Mouse (Mus musculus): Measurements from ENCODE around the gene Srcap. TPM values are rescaled to one million over a fixed set of nuclear protein-coding genes. Genes with fewer than 3 reads are reported as not detected.
"Not testable (repeated sequence)": the region's sequence is repeated elsewhere in the genome, so short reads cannot be mapped to it uniquely, and the experiment has no call there.

The Srcap gene
- 18.4 and 18.6 TPM in 2 replicates for polyA plus RNA-seq (2015; fragmentation: Nextera tagmentation; extraction: Ambion mirVana)

DNA sequence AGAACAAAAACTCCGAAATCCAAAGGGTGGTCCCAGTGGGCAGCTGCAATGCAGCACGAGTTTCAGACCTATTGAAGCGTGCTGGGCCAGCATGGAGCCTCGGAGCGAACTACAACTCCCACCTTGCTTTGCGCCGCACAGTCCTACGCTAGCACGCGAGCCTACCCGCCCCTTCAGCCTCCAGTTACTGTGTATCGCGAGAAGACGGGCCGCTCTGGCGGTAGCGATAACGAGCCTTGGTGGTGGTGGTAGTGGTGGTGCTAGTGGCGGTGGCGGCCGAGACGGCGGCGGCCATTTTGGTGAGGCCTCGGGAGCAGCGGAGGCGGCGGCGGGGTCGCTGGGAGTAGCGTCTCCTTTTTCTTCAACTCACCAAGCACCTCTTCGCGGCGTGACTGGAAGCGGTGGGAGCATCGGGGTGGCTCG is at the start of gene Srcap:
Gene Srcap, plus strand, starts transcription at position 176 of the 423 bp plus-strand sequence.
- H3K4me2 ChIP-seq (ENCODE audit: low read depth, low read length): peak within 1 kb of the TSS; percentile 60
- peak within 1 kb of the TSS; percentile 80 for H3K4me3 ChIP-seq (ENCODE audit: low read length)
- H3K9ac ChIP-seq (ENCODE audit: low read depth, low read length): peak within 1 kb of the TSS; percentile 89
- H3K9me3 ChIP-seq (ENCODE audit: control insufficient read depth, low read length): no peaks in the 10 kb centered on the region
- peak within 1 kb of the TSS; percentile 98 for H3K27ac ChIP-seq (ENCODE audit: low read length)
- H3K36me3 ChIP-seq (ENCODE audit: control insufficient read depth, insufficient read depth, low read length): peaks cover 6% of the 10 kb centered on the region; the same call in 1 of the 2 replicates
- peak; percentile 95 for ATAC-seq
- no peaks in the 10 kb centered on the region for H3K27me3 ChIP-seq (replicated peaks; ENCODE audit: control insufficient read depth, insufficient read depth, low read length)
- WGBS: under 1% methylated on average over 37 of the region's 37 CpGs
- H3K4me1 ChIP-seq (ENCODE audit: control insufficient read depth, insufficient read depth, low read length): peaks cover 9% of the 10 kb centered on the region

DNA sequence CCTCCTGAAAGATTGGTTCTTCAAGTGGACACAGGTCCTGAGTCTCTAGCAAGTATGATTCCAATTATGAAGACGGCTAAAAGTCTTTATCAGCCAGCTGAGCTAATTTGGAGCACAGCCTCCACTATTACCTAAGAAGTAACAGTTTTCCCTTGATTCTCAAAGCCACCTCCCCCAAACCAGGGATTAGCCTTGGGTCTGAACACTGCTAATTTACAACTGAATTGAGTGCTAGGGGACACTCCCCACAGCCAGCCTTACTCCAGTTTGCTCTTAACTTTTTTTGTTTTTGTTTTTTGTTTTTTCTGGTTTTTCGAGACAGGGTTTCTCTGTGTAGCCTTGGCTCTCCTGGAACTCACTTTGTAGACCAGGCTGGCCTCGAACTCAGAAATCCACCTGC is 46.6 kb upstream of the Srcap start:
- Histone ChIP-seq H3K36me3 (ENCODE audit: control insufficient read depth, insufficient read depth, low read length) (0 out of 2 replicates have a peak, but pooled peaks cover 7% of the 10 kb centered on the region), H3K4me1 (ENCODE audit: control insufficient read depth, insufficient read depth, low read length) (0 out of 2 replicates have a peak, but pooled peaks cover 2% of the 10 kb centered on the region), H3K4me3 (ENCODE audit: low read length) (no peak overlapping the region), H3K4me2 (ENCODE audit: low read depth, low read length) (no peak overlapping the region), H3K9ac (ENCODE audit: low read depth, low read length) (no peak overlapping the region), H3K9me3 (ENCODE audit: control insufficient read depth, low read length) (peaks cover 3% of the 10 kb centered on the region; the same call in 1 of the 2 replicates), H3K27me3 (replicated peaks; ENCODE audit: control insufficient read depth, insufficient read depth, low read length) (no peaks in the 10 kb centered on the region), H3K27ac (ENCODE audit: low read length) (no peak overlapping the region)
- no peak for ATAC-seq
- WGBS: 98% methylated on average over 3 of the region's 3 CpGs

DNA sequence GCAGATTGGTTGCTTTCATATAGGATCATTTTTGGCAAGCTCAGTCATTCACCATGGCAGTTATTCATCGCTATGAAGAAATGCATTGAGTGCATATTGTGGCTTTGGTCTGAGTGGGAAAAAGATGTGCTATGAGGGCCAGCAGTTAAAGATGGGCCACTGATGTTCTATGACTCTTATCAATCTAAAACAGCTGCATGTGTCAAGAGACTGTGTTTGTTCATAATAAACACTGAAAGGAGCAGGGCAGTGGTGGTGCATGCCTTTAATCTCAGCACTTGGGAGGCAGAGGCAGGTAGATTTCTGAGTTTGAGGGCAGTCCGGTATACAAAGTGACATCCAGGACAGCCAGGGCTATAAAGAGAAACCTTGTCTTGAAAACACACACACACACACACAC is 46.1 kb upstream of the Srcap start:
- ATAC-seq; H3K4me1 ChIP-seq (ENCODE audit: control insufficient read depth, insufficient read depth, low read length); H3K4me3 ChIP-seq (ENCODE audit: low read length); H3K27me3 ChIP-seq (replicated peaks; ENCODE audit: control insufficient read depth, insufficient read depth, low read length); H3K4me2 ChIP-seq (ENCODE audit: low read depth, low read length); H3K9ac ChIP-seq (ENCODE audit: low read depth, low read length); H3K36me3 ChIP-seq (ENCODE audit: control insufficient read depth, insufficient read depth, low read length); H3K9me3 ChIP-seq (ENCODE audit: control insufficient read depth, low read length); H3K27ac ChIP-seq (ENCODE audit: low read length): not testable (repeated sequence)
- 98% methylated on average over 2 of the region's 2 CpGs for WGBS

DNA sequence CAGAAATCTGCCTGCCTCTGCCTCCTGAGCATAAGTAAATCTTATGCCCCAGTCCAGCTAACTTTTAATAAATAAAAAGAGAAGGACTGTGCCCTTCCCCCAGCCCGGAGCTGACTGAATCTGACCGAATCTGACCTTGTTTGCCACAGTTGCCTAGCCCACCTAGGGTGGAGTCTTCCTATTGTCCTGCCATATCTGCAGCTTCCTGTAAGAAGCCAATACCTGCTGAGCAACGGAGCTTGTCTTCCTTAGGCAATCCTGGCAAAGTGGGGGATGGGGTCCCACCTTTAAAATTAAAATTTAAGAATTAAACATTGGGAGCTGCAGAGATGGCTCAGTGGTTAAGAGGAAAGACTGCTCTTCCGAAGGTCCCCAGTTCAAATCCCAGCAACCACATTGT is 45.2 kb upstream of the Srcap start:
- Histone ChIP-seq H3K4me1 (ENCODE audit: control insufficient read depth, insufficient read depth, low read length) (0 out of 2 replicates have a peak, but pooled peaks cover 2% of the 10 kb centered on the region), H3K27me3 (replicated peaks; ENCODE audit: control insufficient read depth, insufficient read depth, low read length) (no peaks in the 10 kb centered on the region), H3K9ac (ENCODE audit: low read depth, low read length) (no peak overlapping the region), H3K36me3 (ENCODE audit: control insufficient read depth, insufficient read depth, low read length) (0 out of 2 replicates have a peak, but pooled peaks cover 7% of the 10 kb centered on the region), H3K9me3 (ENCODE audit: control insufficient read depth, low read length) (peaks cover 3% of the 10 kb centered on the region; the same call in 1 of the 2 replicates), H3K27ac (ENCODE audit: low read length) (no peak overlapping the region), H3K4me2 (ENCODE audit: low read depth, low read length) (no peak overlapping the region), H3K4me3 (ENCODE audit: low read length) (no peak overlapping the region)
- WGBS: 96% methylated on average over 4 of the region's 4 CpGs
- no peak for ATAC-seq

DNA sequence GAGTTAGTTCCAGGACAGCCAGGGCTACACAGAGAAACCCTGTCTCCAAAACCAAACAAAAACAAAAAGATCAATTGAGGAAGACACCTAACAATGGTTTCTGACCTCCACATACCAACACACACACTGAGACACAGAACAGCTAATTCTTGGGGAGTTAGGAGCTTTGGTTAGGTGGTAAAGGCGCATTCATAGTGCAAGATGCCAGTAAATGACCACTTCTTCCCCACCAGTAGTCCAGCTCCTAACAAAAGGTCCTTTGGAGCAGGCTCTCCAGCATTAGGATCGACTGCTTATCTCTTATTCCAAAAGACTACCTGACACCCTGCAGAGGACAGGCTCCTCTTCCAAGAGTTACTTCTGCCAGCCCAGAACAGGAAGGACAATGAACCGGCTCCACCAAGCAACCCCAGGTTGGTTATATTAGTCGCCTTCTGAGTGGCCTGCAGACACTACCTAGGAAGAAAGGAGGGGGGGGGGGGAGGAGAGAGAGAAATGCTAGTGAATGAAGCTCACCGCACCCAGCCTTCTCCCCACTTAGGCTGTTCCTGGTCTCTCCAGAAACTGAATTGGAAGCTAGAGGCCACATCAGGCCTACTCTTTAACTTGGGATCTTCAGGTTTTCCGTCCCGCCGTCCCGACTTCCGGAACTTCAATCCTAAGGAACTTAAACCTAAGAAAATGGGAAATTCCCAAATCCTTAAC is 41.6 kb upstream of the Srcap start:
- Histone ChIP-seq H3K27ac (ENCODE audit: low read length) (peak overlapping the region; percentile 99), H3K27me3 (replicated peaks; ENCODE audit: control insufficient read depth, insufficient read depth, low read length) (no peaks in the 10 kb centered on the region), H3K9me3 (ENCODE audit: control insufficient read depth, low read length) (peaks cover 3% of the 10 kb centered on the region; the same call in 1 of the 2 replicates), H3K9ac (ENCODE audit: low read depth, low read length) (peak overlapping the region; percentile 95), H3K36me3 (ENCODE audit: control insufficient read depth, insufficient read depth, low read length) (peaks cover 20% of the 10 kb centered on the region), H3K4me1 (ENCODE audit: control insufficient read depth, insufficient read depth, low read length) (peaks cover 8% of the 10 kb centered on the region), H3K4me3 (ENCODE audit: low read length) (peak overlapping the region; percentile 82), H3K4me2 (ENCODE audit: low read depth, low read length) (peak overlapping the region; percentile 89)
- ATAC-seq: peak; percentile 19
- 9% methylated on average over 10 of the region's 10 CpGs for WGBS

DNA sequence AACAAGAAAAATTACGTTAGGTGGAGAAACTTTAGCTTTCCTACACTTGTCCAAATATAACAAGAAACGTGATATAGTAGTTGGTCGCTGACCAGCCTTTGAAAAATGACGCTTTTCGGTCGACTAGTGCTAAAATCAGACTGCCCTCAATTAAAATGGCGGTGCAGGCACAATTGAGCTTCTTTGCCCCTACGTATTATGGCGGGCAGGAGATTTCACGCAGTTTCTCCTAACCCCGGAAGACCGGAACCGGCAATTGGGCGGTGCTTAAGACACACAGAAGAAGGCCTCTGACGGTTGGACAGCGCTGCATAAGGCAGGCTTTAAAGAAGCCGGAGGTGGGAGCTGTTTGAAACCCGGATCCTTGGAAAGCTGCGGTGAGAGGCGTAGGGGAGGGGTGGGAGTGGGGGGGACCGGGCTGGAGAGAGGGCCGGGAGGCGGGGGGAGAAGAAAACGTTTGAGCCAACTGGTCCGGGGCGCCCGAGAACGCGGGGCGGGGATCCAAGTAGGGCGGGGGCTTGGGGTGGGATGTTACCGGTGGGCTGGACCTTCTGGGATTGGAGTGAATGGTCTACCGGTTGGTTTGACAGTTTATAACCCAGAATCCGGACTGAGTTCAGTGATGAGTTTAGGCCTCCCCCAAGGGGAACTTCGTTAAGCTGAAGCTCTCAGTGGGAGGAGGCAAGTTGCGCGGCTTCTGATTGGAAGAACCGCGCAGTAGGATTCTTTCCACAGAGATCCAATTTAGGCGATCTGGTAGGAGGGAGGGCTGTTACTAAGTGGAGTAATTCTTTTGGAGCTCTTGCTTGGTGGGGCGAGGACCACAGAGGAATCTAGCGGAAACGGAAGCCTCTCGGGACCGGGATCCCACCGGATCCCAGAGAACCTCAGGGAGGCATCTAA is 40.8 kb upstream of the Srcap start:
- Histone ChIP-seq H3K9me3 (ENCODE audit: control insufficient read depth, low read length) (peaks cover 3% of the 10 kb centered on the region; the same call in 1 of the 2 replicates), H3K27me3 (replicated peaks; ENCODE audit: control insufficient read depth, insufficient read depth, low read length) (no peaks in the 10 kb centered on the region), H3K27ac (ENCODE audit: low read length) (peak overlapping the region; percentile 99), H3K4me1 (ENCODE audit: control insufficient read depth, insufficient read depth, low read length) (peaks cover 8% of the 10 kb centered on the region), H3K4me2 (ENCODE audit: low read depth, low read length) (peak overlapping the region; percentile 89), H3K36me3 (ENCODE audit: control insufficient read depth, insufficient read depth, low read length) (peaks cover 28% of the 10 kb centered on the region), H3K9ac (ENCODE audit: low read depth, low read length) (peak overlapping the region; percentile 95), H3K4me3 (ENCODE audit: low read length) (peak overlapping the region; percentile 82)
- ATAC-seq: peak; percentile 93
- under 1% methylated on average over 42 of the region's 46 CpGs for WGBS

DNA sequence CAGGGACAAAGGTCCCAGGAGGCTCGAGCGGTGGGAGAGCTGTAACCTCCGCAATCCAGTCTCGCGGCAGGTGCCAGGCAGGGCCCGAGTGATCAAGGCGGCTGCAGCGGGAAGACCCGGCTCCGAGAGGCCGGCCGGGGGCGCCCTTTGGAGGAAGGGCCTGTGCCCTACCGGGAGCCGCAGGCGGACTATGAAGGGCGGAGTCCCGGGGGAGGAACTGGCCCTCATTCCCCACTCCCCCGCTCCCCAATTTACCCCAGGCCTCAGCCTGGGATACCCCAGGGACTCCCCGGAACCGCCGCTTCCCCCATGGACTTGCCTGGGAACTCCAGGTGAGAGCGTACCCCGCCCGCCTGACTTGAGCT is 40.2 kb upstream of the Srcap start:
- Histone ChIP-seq H3K27me3 (replicated peaks; ENCODE audit: control insufficient read depth, insufficient read depth, low read length) (no peaks in the 10 kb centered on the region), H3K4me1 (ENCODE audit: control insufficient read depth, insufficient read depth, low read length) (peaks cover 8% of the 10 kb centered on the region), H3K4me2 (ENCODE audit: low read depth, low read length) (peak overlapping the region; percentile 89), H3K4me3 (ENCODE audit: low read length) (peak overlapping the region; percentile 82), H3K9ac (ENCODE audit: low read depth, low read length) (peak overlapping the region; percentile 95), H3K36me3 (ENCODE audit: control insufficient read depth, insufficient read depth, low read length) (peaks cover 29% of the 10 kb centered on the region), H3K27ac (ENCODE audit: low read length) (peak overlapping the region; percentile 99), H3K9me3 (ENCODE audit: control insufficient read depth, low read length) (peaks cover 3% of the 10 kb centered on the region; the same call in 1 of the 2 replicates)
- WGBS: 0% methylated on average over 19 of the region's 25 CpGs
- peak; percentile 49 for ATAC-seq

DNA sequence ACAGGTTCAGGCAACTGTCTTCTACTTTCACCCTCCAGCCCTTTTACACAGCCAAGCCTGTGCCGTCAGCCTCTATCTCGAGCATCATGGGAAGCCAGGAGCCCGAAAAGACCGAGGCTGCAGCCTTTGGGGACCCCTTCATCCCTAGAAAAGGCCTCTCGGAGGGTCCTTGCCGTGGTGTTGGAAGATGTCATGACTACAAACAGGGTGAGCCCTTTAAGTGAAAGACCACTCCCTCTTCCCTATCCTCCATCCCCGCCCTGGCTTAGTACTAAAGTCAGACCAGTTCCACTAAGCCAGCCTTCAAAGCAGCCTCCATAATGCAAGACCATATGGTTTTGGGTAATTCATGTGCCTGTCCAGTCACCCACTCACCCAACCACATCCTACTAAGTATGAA is 39.7 kb upstream of the Srcap start:
- no peak; the same call in 1 of the 2 replicates for ATAC-seq
- WGBS: under 1% methylated on average over 7 of the region's 7 CpGs
- H3K4me2 ChIP-seq (ENCODE audit: low read depth, low read length): peak overlapping the region; percentile 89
- H3K9ac ChIP-seq (ENCODE audit: low read depth, low read length): peak overlapping the region; percentile 95
- H3K4me3 ChIP-seq (ENCODE audit: low read length): peak overlapping the region; percentile 82
- H3K27ac ChIP-seq (ENCODE audit: low read length): peak overlapping the region; percentile 99
- peaks cover 27% of the 10 kb centered on the region for H3K36me3 ChIP-seq (ENCODE audit: control insufficient read depth, insufficient read depth, low read length)
- H3K4me1 ChIP-seq (ENCODE audit: control insufficient read depth, insufficient read depth, low read length): peaks cover 11% of the 10 kb centered on the region
- no peaks in the 10 kb centered on the region for H3K27me3 ChIP-seq (replicated peaks; ENCODE audit: control insufficient read depth, insufficient read depth, low read length)
- peaks cover 3% of the 10 kb centered on the region; the same call in 1 of the 2 replicates for H3K9me3 ChIP-seq (ENCODE audit: control insufficient read depth, low read length)

DNA sequence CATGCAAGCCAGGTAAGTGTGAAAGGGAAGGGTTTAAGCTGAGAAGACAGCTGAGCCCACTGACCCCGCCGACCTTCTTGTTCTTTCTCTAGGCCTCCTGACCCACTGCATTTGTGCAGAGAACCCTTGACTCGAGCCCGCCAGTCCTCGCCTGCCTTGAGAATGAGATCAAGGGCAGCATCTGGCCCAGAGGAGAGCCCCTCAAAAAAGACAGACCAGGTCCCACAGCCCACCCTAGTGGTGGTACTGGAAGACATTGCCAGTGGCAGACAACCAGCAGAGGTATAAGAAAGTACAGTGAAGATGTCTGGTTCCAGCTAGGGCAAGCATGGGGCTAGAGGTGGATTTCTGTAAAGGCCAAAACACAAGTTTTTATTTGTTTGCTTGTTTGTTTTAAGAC is 38.1 kb upstream of the Srcap start:
- H3K4me1 ChIP-seq (ENCODE audit: control insufficient read depth, insufficient read depth, low read length): peaks cover 14% of the 10 kb centered on the region
- H3K27ac ChIP-seq (ENCODE audit: low read length): no peak overlapping the region
- 0 out of 2 replicates have a peak overlapping the region, but pooled peaks have one; percentile 6 for H3K9ac ChIP-seq (ENCODE audit: low read depth, low read length)
- ATAC-seq: no peak
- no peaks in the 10 kb centered on the region for H3K27me3 ChIP-seq (replicated peaks; ENCODE audit: control insufficient read depth, insufficient read depth, low read length)
- no peak overlapping the region for H3K4me2 ChIP-seq (ENCODE audit: low read depth, low read length)
- no peak overlapping the region for H3K4me3 ChIP-seq (ENCODE audit: low read length)
- H3K36me3 ChIP-seq (ENCODE audit: control insufficient read depth, insufficient read depth, low read length): peaks cover 24% of the 10 kb centered on the region
- H3K9me3 ChIP-seq (ENCODE audit: control insufficient read depth, low read length): no peaks in the 10 kb centered on the region
- WGBS: 79% methylated on average over 5 of the region's 5 CpGs

Data from intestine, embryonic 16.5 days (tissue).